Mouse (Mus musculus) liver, embryonic 15.5 days (tissue): ENCODE results near the gene Dvl2. TPM values are rescaled to one million over a fixed set of nuclear protein-coding genes. Genes with fewer than 3 reads are reported as not detected.

ENCODE experiments used
- ATAC-seq: fragments of 200-750 bp; cut with Nextera tagmentation; 2 replicates; pipeline ENCODE4 v1.8.0; 2017; ENCODE audit warnings: moderate number of reproducible peaks, mild to moderate bottlenecking, moderate library complexity; ENCODE audit not compliant: insufficient read depth
- H3K27ac ChIP-seq: fragments of 300-500 bp; sonication (generic); replicated peaks from 2 replicates; pipeline ENCODE4 v1.5.1; 2015; ENCODE audit warnings: mild to moderate bottlenecking, inconsistent platforms
- H3K27me3 ChIP-seq: fragments of 300-500 bp; sonication (generic); 2 replicates; pipeline ENCODE4 v1.6.1; 2015; ENCODE audit warnings: mild to moderate bottlenecking, inconsistent platforms
- H3K36me3 ChIP-seq: fragments of 300-500 bp; sonication (generic); replicated peaks from 2 replicates; pipeline ENCODE4 v1.6.1; 2015; ENCODE audit warnings: moderate library complexity, mild to moderate bottlenecking, inconsistent platforms
- H3K4me1 ChIP-seq: fragments of 300-500 bp; sonication (generic); replicated peaks from 2 replicates; pipeline ENCODE4 v1.6.1; 2015; ENCODE audit warnings: inconsistent platforms
- H3K4me2 ChIP-seq: fragments of 300-500 bp; sonication (generic); 2 replicates; pipeline ENCODE4 v1.6.1; 2015; ENCODE audit warnings: moderate library complexity, mild to moderate bottlenecking, inconsistent platforms
- H3K4me3 ChIP-seq: fragments of 300-500 bp; sonication (generic); replicated peaks from 2 replicates; pipeline ENCODE4 v1.5.1; 2015; ENCODE audit warnings: mild to moderate bottlenecking, inconsistent platforms
- H3K9ac ChIP-seq: fragments of 300-500 bp; sonication (generic); 2 replicates; pipeline ENCODE4 v1.6.1; 2015; ENCODE audit warnings: moderate library complexity, mild to moderate bottlenecking, inconsistent platforms
- H3K9me3 ChIP-seq: fragments of 300-500 bp; sonication (generic); replicated peaks from 2 replicates; pipeline ENCODE4 v1.6.1; 2016; ENCODE audit warnings: inconsistent platforms
- WGBS: fragments of 180-500 bp; shearing (Covaris S2); methylation state at CpG from one replicate; pipeline ENCODE4 v1.1.7; 2015; ENCODE audit warnings: mixed read lengths; ENCODE audit not compliant: insufficient replicate concordance; 5-methylcytosine and 5-hydroxymethylcytosine counted together
- polyA plus RNA-seq: library from polyadenylated mRNA; unstranded; fragments of >200 nt; fragmentation: Nextera tagmentation; extraction: Ambion mirVana; gene quantifications from 2 replicates; pipeline ENCODE4 v1.2.1, GENCODE M21; 2015

Gene Dvl2
- polyA plus RNA-seq, 1 experiment from 2014 or later, result 5.5 TPM

DNA sequence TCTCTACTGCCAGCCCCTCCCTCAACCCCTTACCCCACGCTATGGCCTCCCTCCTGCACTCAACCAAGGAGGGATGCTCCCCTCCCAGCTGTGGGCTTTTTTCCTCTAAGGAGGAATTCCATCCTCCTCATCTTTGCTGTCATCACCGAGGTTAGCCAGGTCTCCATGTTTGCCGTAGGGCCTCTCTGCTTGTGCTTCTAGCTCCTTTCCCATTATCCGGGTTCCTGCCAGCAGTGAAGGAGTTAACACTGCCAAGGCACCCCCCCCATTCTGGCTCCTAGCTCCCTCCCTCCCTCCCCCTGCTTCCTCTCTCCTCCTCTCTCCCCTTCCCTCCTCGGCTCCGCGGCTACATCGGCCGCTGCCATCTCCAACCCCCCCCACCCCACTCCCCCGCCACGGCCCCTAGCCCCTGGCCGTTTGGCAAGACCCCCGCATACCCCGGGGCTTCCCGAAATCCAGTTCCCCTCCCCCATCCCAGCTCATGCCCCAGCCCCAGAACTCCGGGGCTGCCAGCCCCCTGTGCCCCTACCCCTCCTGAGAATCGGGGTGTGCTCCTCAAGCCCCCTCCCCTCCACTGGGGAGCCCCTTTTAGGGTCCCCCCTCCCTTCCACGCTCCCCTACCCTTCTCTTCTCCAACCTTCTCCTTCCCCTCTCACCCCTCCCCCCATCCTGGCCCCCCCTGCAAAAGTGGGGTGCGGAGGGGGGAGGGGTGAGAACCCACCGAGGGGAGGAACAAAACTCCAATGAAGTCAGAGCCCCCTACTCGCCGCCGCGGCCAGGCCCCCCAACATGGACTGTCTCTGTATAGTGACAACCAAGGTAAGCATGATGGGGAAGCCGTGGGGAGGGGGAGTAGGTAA lies 18.0 kb downstream of the Dvl2 start:
- no peak overlapping the region for H3K27ac ChIP-seq
- no peak for ATAC-seq
- peak overlapping the region; percentile 47 for H3K4me3 ChIP-seq
- peaks cover 67% of the 10 kb centered on the region for H3K4me1 ChIP-seq
- peaks cover 20% of the 10 kb centered on the region for H3K27me3 ChIP-seq
- H3K36me3 ChIP-seq, result peaks cover 2% of the 10 kb centered on the region; the same call in 1 of the 2 replicates
- H3K9ac ChIP-seq, result 0 out of 2 replicates have a peak overlapping the region, but pooled peaks have one; percentile 21
- 1% methylated on average over 25 of the region's 25 CpGs for WGBS
- H3K9me3 ChIP-seq, result no peaks in the 10 kb centered on the region
- H3K4me2 ChIP-seq, result peak overlapping the region; percentile 60

DNA sequence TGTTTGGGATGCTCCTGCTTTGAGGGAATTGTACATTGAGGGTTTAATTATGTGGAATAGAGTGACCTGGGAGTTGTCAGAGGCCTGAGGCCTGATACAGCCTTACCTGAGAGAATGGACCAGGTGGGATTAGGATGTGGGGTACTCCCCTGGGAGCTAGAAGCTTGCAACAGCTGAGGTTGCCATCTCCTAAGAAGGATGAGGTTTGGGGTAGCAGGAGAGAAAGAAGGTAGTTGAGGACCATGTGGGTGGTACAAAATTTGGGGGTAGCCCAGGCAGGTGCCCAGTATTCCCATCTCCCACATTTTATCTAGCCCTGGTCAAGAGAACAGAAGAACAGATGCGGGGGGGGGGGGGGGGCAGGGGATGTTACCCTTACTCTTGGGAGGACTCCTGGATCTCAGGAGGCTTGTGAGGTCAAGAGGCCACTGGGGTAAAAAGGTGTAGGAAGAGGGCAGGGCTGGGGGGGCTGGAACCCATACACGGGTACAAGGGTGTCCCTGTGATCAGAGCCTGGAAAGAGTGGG lies 19.2 kb downstream of the Dvl2 start:
- Histone ChIP-seq H3K9ac (no peak overlapping the region), H3K27ac (no peak overlapping the region)

GRCm38 (mm10) chr11:70020022-70020631 lies 19.7 kb downstream of the Dvl2 start:
- H3K9ac ChIP-seq, result no peak overlapping the region
- peaks cover 38% of the 10 kb centered on the region for H3K27me3 ChIP-seq
- peaks cover 52% of the 10 kb centered on the region for H3K4me1 ChIP-seq
- H3K27ac ChIP-seq, result 0 out of 2 replicates have a peak overlapping the region, but pooled peaks have one; percentile 11
- ATAC-seq, result no peak
- H3K4me2 ChIP-seq, result peak overlapping the region; percentile 83
- H3K36me3 ChIP-seq, result no peaks in the 10 kb centered on the region
- whole genome bisulfite sequencing, result 24% methylated on average over 8 of the region's 8 CpGs
- H3K9me3 ChIP-seq, result no peaks in the 10 kb centered on the region
- no peak overlapping the region; the same call in 1 of the 2 replicates for H3K4me3 ChIP-seq

More for the DNA sequence above, 19.2 kb downstream of the Dvl2 start:
- Histone ChIP-seq H3K27me3 (peaks cover 32% of the 10 kb centered on the region), H3K9me3 (no peaks in the 10 kb centered on the region), H3K4me2 (no peak overlapping the region), H3K4me1 (peaks cover 58% of the 10 kb centered on the region), H3K36me3 (no peaks in the 10 kb centered on the region), H3K4me3 (no peak overlapping the region)
- ATAC-seq, result no peak
- 22% methylated on average over 1 of the region's 2 CpGs for WGBS

- Histone ChIP-seq H3K4me2 (peak overlapping the region; percentile 83), H3K36me3 (no peaks in the 10 kb centered on the region), H3K9ac (peak overlapping the region; percentile 16; the same call in 1 of the 2 replicates), H3K9me3 (no peaks in the 10 kb centered on the region), H3K27ac (peak overlapping the region; percentile 60), H3K27me3 (peaks cover 44% of the 10 kb centered on the region), H3K4me3 (peak overlapping the region; percentile 65), H3K4me1 (peaks cover 47% of the 10 kb centered on the region)
- peak; percentile 80 for ATAC-seq
- WGBS, result 0% methylated on average over 8 of the region's 8 CpGs
Observed at GRCm38 (mm10) chr11:70020731-70021263, 20.4 kb downstream of the Dvl2 start.

DNA sequence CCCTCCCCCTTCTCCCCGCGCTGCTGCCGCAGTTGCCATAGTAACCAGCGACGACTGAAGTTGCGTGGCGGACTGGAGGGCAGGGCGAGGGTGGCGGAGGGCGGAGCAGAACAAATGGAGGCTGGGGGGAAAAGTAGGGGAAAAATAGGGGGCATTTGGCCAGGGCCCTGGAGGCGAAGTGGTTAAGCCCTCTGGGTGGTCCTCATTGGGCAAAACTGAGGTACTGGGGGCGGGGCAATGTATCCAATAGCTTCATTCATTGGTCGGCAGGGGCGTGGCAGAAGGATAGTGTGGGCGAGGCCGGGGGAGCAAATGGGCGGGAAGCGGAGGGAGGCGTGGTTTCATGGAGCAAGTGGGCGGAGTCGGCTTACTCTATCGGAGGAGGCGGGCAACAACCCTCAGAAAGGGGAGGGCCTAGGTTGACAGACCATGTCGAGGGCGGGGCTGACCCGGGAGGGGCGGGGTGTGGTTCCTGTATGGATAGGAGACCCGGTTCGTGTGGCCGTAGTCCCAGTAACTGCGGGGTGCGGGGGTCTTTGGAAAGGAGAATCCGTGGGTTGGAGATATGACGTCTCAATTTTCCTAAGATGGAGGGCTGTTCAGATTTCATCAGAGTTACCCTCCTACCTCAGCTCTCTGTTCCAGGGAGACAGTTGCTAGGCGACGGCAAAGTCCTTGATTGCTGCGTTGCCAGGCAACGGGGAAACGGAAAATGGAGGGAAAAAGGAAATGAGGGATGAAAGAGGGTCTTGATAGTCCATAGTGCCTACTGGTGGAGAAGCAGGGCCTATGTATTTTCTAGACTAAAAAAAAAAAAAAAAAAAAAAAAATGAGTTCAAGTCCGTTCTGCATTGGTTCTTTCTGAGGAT lies 21.1 kb downstream of the Dvl2 start:
- peak overlapping the region; percentile 16; the same call in 1 of the 2 replicates for H3K9ac ChIP-seq
- no peaks in the 10 kb centered on the region for H3K36me3 ChIP-seq
- peak overlapping the region; percentile 65 for H3K4me3 ChIP-seq
- H3K27ac ChIP-seq, result peak overlapping the region; percentile 60
- no peaks in the 10 kb centered on the region for H3K9me3 ChIP-seq
- peaks cover 45% of the 10 kb centered on the region for H3K4me1 ChIP-seq
- ATAC-seq, result peak; percentile 79
- peaks cover 51% of the 10 kb centered on the region for H3K27me3 ChIP-seq
- H3K4me2 ChIP-seq, result peak overlapping the region; percentile 83
- WGBS, result 3% methylated on average over 40 of the region's 40 CpGs

DNA sequence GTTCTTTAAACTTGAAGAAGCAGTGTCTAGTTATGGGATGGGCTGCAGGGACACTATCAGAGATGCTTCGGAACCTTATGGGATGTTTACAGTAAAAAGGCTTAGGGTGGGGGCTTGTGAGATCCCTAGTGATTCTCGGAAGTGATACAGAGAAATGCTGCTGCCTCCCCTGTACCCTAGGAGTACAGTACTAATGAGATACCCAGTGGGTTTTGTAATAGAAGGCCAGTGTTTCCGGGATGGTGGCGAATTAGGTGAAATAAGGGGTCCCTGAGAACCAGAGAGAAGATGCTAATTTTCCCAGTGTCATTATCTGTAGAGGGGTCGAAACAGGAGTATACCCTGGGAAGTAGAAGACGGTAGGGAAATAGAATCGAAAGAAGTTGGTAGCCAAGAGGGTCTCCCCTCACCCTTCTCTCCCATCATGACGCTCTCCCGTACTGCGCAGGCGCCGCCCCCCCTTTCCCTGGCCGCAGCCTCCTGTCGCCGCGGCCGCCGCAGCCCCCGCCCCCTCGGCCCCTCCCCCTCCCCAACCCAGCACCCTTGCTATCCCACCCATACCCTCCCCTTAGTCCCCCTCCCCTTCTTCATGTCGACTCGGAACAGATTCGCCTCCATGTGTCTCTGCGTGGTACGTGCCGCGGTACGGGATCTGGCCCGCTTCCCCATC lies 23.2 kb downstream of the Dvl2 start:
- no peaks in the 10 kb centered on the region for H3K36me3 ChIP-seq
- 12% methylated on average over 27 of the region's 29 CpGs for WGBS
- H3K9ac ChIP-seq, result no peak overlapping the region
- H3K9me3 ChIP-seq, result no peaks in the 10 kb centered on the region
- peaks cover 72% of the 10 kb centered on the region for H3K27me3 ChIP-seq
- peaks cover 46% of the 10 kb centered on the region for H3K4me1 ChIP-seq
- H3K4me3 ChIP-seq, result peak overlapping the region; percentile 8; the same call in 1 of the 2 replicates
- peak overlapping the region; percentile 44; the same call in 1 of the 2 replicates for H3K4me2 ChIP-seq
- ATAC-seq, result no peak
- no peak overlapping the region for H3K27ac ChIP-seq

DNA sequence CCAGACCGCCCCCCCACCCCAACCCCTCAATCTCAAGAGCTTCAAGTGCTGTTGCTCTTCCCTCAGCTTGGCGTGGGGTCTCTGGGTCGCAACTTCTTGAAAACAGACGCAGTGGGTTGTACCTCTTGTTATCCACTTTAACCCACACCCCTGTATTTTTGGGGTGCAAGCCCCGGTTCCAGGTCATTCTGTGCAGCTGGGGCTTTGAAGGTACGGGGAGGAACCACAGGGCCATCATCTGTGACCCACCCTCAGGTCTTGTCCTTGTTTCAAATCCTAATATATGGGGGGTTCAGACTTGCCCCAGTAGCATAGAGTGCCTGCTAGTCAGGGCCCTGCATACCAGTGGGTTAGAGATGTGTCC lies 23.7 kb downstream of the Dvl2 start:
- WGBS, result 27% methylated on average over 6 of the region's 6 CpGs
- ATAC-seq, result no peak
- H3K4me1 ChIP-seq, result peaks cover 46% of the 10 kb centered on the region
- peaks cover 76% of the 10 kb centered on the region for H3K27me3 ChIP-seq
- H3K36me3 ChIP-seq, result no peaks in the 10 kb centered on the region
- H3K9ac ChIP-seq, result no peak overlapping the region
- no peak overlapping the region for H3K27ac ChIP-seq
- peak overlapping the region; percentile 44; the same call in 1 of the 2 replicates for H3K4me2 ChIP-seq
- 0 out of 2 replicates have a peak overlapping the region, but pooled peaks have one; percentile 8 for H3K4me3 ChIP-seq
- no peaks in the 10 kb centered on the region for H3K9me3 ChIP-seq

- H3K27me3 ChIP-seq, result peaks cover 80% of the 10 kb centered on the region
- peaks cover 30% of the 10 kb centered on the region for H3K4me1 ChIP-seq
- H3K9me3 ChIP-seq, result no peaks in the 10 kb centered on the region
- H3K9ac ChIP-seq, result no peak overlapping the region
- H3K36me3 ChIP-seq, result no peaks in the 10 kb centered on the region
- WGBS, result 27% methylated on average over 19 of the region's 19 CpGs
- H3K4me2 ChIP-seq, result peak overlapping the region; percentile 30; the same call in 1 of the 2 replicates
- ATAC-seq, result peak; percentile 40; the same call in 1 of the 2 replicates
- no peak overlapping the region for H3K27ac ChIP-seq
- 0 out of 2 replicates have a peak overlapping the region, but pooled peaks have one; percentile 10 for H3K4me3 ChIP-seq
Observed at GRCm38 (mm10) chr11:70026689-70027088, 26.3 kb downstream of the Dvl2 start.

GRCm38 (mm10) chr11:70027397-70027796 lies 27.0 kb downstream of the Dvl2 start:
- no peak overlapping the region for H3K9ac ChIP-seq

More at GRCm38 (mm10) chr11:70027397-70027796, 27.0 kb downstream of the Dvl2 start:
- no peaks in the 10 kb centered on the region for H3K9me3 ChIP-seq
- H3K4me2 ChIP-seq, result 0 out of 2 replicates have a peak overlapping the region, but pooled peaks have one; percentile 30
- no peaks in the 10 kb centered on the region for H3K36me3 ChIP-seq
- no peak overlapping the region for H3K27ac ChIP-seq
- peaks cover 73% of the 10 kb centered on the region for H3K27me3 ChIP-seq
- WGBS, result 59% methylated on average over 9 of the region's 9 CpGs
- no peak for ATAC-seq
- H3K4me1 ChIP-seq, result peaks cover 30% of the 10 kb centered on the region
- H3K4me3 ChIP-seq, result 0 out of 2 replicates have a peak overlapping the region, but pooled peaks have one; percentile 10
